Mouse (Mus musculus): ENCODE data around the gene Fam83g. TPM values are rescaled to one million over a fixed set of nuclear protein-coding genes. Genes with fewer than 3 reads are reported as not detected.

Gene Fam83g
- total and polyA plus RNA-seq, 3 experiments = 0.05 TPM; not detected in 2

DNA sequence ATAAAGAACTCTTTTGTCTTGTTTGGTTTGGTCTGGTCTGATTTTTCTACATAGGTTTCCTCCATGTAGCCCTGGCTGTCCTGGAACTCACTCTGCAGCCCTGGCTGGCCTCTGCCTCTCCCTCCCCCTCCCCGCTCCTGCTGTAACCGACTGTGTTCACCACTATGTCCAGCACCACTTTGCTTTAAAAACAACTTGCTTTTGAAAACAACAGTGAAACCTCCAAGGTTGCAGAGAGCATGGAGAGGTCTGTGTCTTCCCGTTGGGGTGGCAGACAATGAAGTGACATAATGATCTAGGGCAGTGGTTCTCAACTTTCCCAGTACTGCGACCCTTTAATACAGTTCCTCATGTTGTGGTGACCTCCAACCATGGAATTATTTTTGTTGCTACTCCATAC lies 28.2 kb upstream of the Fam83g start:
- Histone ChIP-seq H3K36me3 (replicated peaks) (peaks cover 14% of the 10 kb centered on the region), H3K4me3 (ENCODE audit: low read depth, low read length) (no peak overlapping the region)
- TF ChIP-seq GATA1 (IDR thresholded peaks at IDR 0.05; ENCODE audit: borderline replicate concordance, low read length) (no peak), CTCF (IDR thresholded peaks at IDR 0.05; ENCODE audit: low read depth, low read length) (no peak), POLR2AphosphoS5 (IDR thresholded peaks at IDR 0.05; ENCODE audit: insufficient replicate concordance, low read depth, low read length) (no peak), TAL1 (conservative IDR thresholded peaks at IDR 0.05; ENCODE audit: low read depth, low read length) (no peak), GATA2 (IDR thresholded peaks at IDR 0.05; ENCODE audit: borderline replicate concordance, low read depth, low read length) (no peak)

DNA sequence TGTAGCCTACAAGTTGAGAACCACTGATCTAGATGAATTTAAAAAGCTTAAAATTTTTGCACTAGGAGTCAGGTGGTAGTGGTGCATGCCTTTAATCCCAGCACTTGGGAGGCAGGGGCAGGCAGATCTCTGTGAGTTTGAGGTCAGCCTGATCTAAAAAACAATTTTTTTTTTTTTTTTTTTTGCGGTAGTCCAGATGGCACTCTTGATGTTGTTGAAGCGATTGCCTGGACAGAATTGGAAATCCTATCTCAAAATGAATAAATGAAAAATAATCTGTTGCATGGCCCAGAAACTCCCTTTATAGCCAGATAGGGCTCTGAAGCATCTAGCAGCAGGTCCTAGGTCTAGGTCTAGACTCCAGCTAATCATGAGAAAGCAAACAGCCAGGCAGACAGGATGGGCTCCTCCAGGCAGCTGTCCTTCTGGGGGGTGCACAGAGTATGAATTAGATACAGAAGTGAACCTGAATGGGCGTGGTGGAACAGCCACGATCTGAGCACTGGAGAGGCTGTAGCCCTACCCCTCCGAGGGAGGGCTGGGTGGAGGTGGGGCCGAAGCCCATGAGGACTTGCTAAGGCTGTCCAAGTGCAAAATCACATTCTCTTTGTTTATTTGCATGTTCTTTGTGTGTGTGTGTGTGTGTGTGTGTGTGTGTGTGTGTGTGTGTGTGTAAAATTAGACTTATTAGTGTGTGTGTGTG lies 27.6 kb upstream of the Fam83g start:
- TF ChIP-seq GATA2 (IDR thresholded peaks at IDR 0.05; ENCODE audit: borderline replicate concordance, low read depth, low read length) = no peak
- TF ChIP-seq GATA1 (IDR thresholded peaks at IDR 0.05; ENCODE audit: borderline replicate concordance, low read length) = no peak
- no peak for TF ChIP-seq POLR2AphosphoS5 (IDR thresholded peaks at IDR 0.05; ENCODE audit: insufficient replicate concordance, low read depth, low read length)
- TF ChIP-seq TAL1 (conservative IDR thresholded peaks at IDR 0.05; ENCODE audit: low read depth, low read length) = no peak
- no peak for TF ChIP-seq CTCF (IDR thresholded peaks at IDR 0.05; ENCODE audit: low read depth, low read length)
- no peaks in the 10 kb centered on the region for H3K9me3 ChIP-seq (replicated peaks)
- H3K36me3 ChIP-seq (replicated peaks) = peaks cover 17% of the 10 kb centered on the region
- H3K4me1 ChIP-seq (ENCODE audit: insufficient read depth, low read depth, low read length) = peaks cover 16% of the 10 kb centered on the region
- no peak overlapping the region for H3K4me3 ChIP-seq (ENCODE audit: low read depth, low read length)
- ATAC-seq (ENCODE audit: extremely low read depth, insufficient number of reproducible peaks, low FRiP score, poor library complexity, severe bottlenecking) (no peak), DNase-seq (ENCODE audit: low spot score) (no peak)
- H3K27me3 ChIP-seq (ENCODE audit: insufficient read depth, low read length) = peaks cover 17% of the 10 kb centered on the region

More for the DNA sequence above, 28.2 kb upstream of the Fam83g start:
- Histone ChIP-seq H3K4me1 (ENCODE audit: insufficient read depth, low read depth, low read length) (peaks cover 16% of the 10 kb centered on the region), H3K9me3 (replicated peaks) (no peaks in the 10 kb centered on the region), H3K27me3 (ENCODE audit: insufficient read depth, low read length) (peaks cover 14% of the 10 kb centered on the region)
- no peak for DNase-seq (ENCODE audit: low spot score)
- no peak for ATAC-seq (ENCODE audit: extremely low read depth, insufficient number of reproducible peaks, low FRiP score, poor library complexity, severe bottlenecking)

DNA sequence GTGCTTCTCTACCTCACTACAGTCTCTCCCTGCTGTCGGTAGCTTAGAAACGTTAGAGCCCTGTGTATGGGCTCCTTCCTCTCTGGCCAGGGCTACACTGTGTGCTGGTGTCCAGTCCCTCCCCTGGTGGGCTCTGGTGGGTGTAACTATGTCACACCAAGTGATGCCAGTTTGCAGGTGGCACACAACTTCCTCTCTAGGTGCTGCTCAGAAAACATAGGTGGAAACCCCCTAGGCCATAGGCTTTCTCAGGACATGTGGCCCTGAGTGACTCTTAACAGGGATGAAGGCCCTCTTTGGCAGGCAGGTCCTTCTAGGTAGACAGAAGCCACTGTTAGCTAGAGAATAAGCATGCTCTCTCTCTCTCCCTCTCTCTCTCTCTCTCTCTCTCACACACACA lies 26.5 kb upstream of the Fam83g start:
- Histone ChIP-seq H3K36me3 (replicated peaks) (peaks cover 25% of the 10 kb centered on the region), H3K4me3 (ENCODE audit: low read depth, low read length) (no peak overlapping the region), H3K9me3 (replicated peaks) (no peaks in the 10 kb centered on the region), H3K27me3 (ENCODE audit: insufficient read depth, low read length) (peaks cover 18% of the 10 kb centered on the region), H3K4me1 (ENCODE audit: insufficient read depth, low read depth, low read length) (peaks cover 13% of the 10 kb centered on the region)
- TF ChIP-seq CTCF (IDR thresholded peaks at IDR 0.05; ENCODE audit: low read depth, low read length) (no peak), TAL1 (conservative IDR thresholded peaks at IDR 0.05; ENCODE audit: low read depth, low read length) (no peak), POLR2AphosphoS5 (IDR thresholded peaks at IDR 0.05; ENCODE audit: insufficient replicate concordance, low read depth, low read length) (no peak), GATA2 (IDR thresholded peaks at IDR 0.05; ENCODE audit: borderline replicate concordance, low read depth, low read length) (no peak), GATA1 (IDR thresholded peaks at IDR 0.05; ENCODE audit: borderline replicate concordance, low read length) (no peak)
- no peak for ATAC-seq (ENCODE audit: extremely low read depth, insufficient number of reproducible peaks, low FRiP score, poor library complexity, severe bottlenecking)
- no peak for DNase-seq (ENCODE audit: low spot score)

DNA sequence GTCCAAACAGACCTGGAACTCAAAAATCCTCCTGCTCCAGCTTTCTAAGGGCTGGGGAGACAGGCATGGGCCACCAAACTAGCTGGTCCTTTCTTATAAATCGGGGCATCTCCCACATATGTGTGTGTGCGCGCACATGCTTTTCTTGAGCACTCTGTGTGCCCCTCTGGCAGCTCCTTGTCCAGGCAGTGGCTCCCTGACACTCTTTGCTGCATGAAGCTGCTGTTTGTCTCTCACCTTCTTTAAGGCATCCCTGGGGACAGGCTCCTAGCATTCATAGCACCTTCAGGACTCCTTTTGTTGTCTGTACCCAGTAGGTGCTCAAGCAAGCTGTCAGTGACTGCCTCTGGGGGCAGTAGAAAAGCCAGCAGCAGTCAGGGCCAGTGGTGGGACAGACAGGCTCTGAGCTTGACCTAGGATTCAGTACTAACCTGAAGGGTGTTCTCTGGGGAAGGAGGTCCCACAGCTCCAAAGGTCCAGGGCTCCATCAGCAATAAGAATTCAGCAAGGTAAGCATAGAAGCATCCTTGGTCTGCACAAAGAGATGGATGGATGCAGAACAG lies 25.4 kb upstream of the Fam83g start:
- Histone ChIP-seq H3K4me1 (ENCODE audit: insufficient read depth, low read depth, low read length) (peaks cover 7% of the 10 kb centered on the region), H3K36me3 (replicated peaks) (peaks cover 27% of the 10 kb centered on the region), H3K4me3 (ENCODE audit: low read depth, low read length) (no peak overlapping the region), H3K27me3 (ENCODE audit: insufficient read depth, low read length) (peaks cover 14% of the 10 kb centered on the region), H3K9me3 (replicated peaks) (no peaks in the 10 kb centered on the region)
- no peak for DNase-seq (ENCODE audit: low spot score)
- no peak for TF ChIP-seq GATA2 (IDR thresholded peaks at IDR 0.05; ENCODE audit: borderline replicate concordance, low read depth, low read length)
- TF ChIP-seq GATA1 (IDR thresholded peaks at IDR 0.05; ENCODE audit: borderline replicate concordance, low read length) = no peak
- TF ChIP-seq CTCF (IDR thresholded peaks at IDR 0.05; ENCODE audit: low read depth, low read length) = no peak
- no peak for TF ChIP-seq POLR2AphosphoS5 (IDR thresholded peaks at IDR 0.05; ENCODE audit: insufficient replicate concordance, low read depth, low read length)
- TF ChIP-seq TAL1 (conservative IDR thresholded peaks at IDR 0.05; ENCODE audit: low read depth, low read length) = no peak
- no peak for ATAC-seq (ENCODE audit: extremely low read depth, insufficient number of reproducible peaks, low FRiP score, poor library complexity, severe bottlenecking)

DNA sequence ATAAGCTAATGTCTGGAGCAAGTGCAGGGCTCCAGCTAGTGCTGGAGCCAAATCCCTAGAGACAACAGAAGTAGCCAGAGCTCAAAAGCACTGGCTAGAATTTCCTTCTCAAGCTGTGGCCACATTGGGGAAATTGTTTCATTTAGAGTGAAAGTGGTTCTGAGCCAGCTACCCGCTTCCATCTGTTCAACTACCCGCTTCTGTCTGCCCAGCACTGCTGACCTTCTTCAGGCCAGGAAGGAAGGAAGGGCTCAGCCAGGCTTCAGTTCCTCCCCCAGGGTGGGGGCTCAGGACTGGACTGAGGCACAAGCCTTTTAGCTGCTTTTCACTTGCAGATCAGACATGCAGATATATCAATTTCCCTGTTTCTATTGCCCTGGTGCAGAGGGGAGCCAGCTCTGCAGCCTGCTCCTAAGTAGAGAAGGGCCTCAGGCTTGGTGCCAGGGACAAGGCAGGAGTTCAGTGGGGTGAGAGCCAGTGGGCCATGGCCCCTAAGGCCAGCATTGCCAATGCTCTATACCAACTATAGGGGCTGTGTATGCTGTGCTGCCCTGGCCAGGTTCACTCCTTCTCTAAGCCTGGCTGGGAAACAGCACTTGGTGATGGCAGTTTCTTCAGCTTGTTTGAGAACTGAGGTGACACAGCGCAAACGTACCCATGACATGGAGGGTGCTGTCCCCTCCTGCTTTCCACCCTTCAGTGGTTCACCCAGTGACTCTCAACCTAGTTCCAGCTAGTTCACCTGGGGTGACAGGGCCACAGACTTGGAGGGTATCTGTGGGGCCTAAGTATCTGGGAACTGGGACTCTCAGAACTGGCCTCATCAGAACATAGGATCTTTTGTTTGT lies 24.7 kb upstream of the Fam83g start:
- Histone ChIP-seq H3K4me1 (ENCODE audit: insufficient read depth, low read depth, low read length) (peaks cover 7% of the 10 kb centered on the region), H3K27me3 (ENCODE audit: insufficient read depth, low read length) (peaks cover 14% of the 10 kb centered on the region), H3K36me3 (replicated peaks) (peaks cover 27% of the 10 kb centered on the region), H3K4me3 (ENCODE audit: low read depth, low read length) (no peak overlapping the region), H3K9me3 (replicated peaks) (no peaks in the 10 kb centered on the region)
- ATAC-seq (ENCODE audit: extremely low read depth, insufficient number of reproducible peaks, low FRiP score, poor library complexity, severe bottlenecking) (no peak), DNase-seq (ENCODE audit: low spot score) (no peak)
- TF ChIP-seq TAL1 (conservative IDR thresholded peaks at IDR 0.05; ENCODE audit: low read depth, low read length) (no peak), POLR2AphosphoS5 (IDR thresholded peaks at IDR 0.05; ENCODE audit: insufficient replicate concordance, low read depth, low read length) (no peak), CTCF (IDR thresholded peaks at IDR 0.05; ENCODE audit: low read depth, low read length) (no peak), GATA2 (IDR thresholded peaks at IDR 0.05; ENCODE audit: borderline replicate concordance, low read depth, low read length) (no peak), GATA1 (IDR thresholded peaks at IDR 0.05; ENCODE audit: borderline replicate concordance, low read length) (no peak)

DNA sequence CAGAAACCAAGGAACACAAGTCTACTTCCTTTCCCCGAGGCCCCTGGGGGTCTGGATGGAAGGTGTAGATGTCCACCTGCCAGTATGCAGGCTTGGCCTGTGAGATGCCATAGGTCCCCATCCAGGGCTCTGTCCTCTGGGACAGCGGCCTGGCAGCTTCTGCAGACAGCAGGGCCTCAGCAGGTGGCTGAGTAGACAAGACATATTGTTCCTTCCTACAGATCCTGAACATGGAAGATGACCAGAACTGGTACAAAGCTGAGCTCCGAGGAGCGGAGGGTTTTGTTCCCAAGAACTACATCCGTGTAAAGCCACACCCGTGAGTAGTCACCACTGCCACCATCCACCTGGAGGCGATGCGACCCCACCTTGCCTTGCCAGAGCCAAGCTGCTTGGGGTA lies 23.9 kb upstream of the Fam83g start:
- peaks cover 3% of the 10 kb centered on the region; the same call in 1 of the 2 replicates for H3K4me1 ChIP-seq (ENCODE audit: insufficient read depth, low read depth, low read length)

More for the DNA sequence above, 23.9 kb upstream of the Fam83g start:
- Histone ChIP-seq H3K27me3 (ENCODE audit: insufficient read depth, low read length) (peaks cover 11% of the 10 kb centered on the region), H3K36me3 (replicated peaks) (peaks cover 32% of the 10 kb centered on the region), H3K9me3 (replicated peaks) (no peaks in the 10 kb centered on the region), H3K4me3 (ENCODE audit: low read depth, low read length) (no peak overlapping the region)
- ATAC-seq (ENCODE audit: extremely low read depth, insufficient number of reproducible peaks, low FRiP score, poor library complexity, severe bottlenecking) (no peak), DNase-seq (ENCODE audit: low spot score) (no peak)
- TF ChIP-seq GATA2 (IDR thresholded peaks at IDR 0.05; ENCODE audit: borderline replicate concordance, low read depth, low read length) (no peak), TAL1 (conservative IDR thresholded peaks at IDR 0.05; ENCODE audit: low read depth, low read length) (no peak), CTCF (IDR thresholded peaks at IDR 0.05; ENCODE audit: low read depth, low read length) (no peak), GATA1 (IDR thresholded peaks at IDR 0.05; ENCODE audit: borderline replicate concordance, low read length) (no peak), POLR2AphosphoS5 (IDR thresholded peaks at IDR 0.05; ENCODE audit: insufficient replicate concordance, low read depth, low read length) (no peak)
